Mouse (Mus musculus): ENCODE data around the gene Irf3.

DNA sequence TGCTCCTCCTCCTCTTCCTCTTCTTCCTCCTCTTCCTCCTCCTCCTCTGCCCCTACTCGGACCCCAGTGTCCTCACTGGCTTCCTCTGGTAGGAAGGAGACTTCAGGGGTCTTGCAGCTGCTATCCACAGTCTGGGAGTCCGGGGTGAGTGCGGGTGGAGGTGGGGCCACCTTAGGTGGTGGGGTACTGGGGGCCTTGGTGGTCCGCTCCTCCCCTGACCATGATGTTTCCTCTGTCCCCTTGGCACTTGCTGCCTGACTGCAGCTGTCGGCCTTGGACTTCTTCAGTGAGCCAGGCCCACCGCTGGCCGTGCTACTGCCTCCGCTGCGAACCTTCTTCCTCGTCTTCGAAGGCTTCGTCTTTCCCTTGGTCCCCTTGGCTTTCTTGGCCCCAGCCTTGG, 9.1 kb downstream of the Irf3 start:
- no peak for TF ChIP-seq CTCF (IDR thresholded peaks at IDR 0.05; ENCODE audit: control insufficient read depth, insufficient read depth, insufficient replicate concordance, low read depth, low read length)
- TF ChIP-seq POLR2A (IDR thresholded peaks at IDR 0.05; ENCODE audit: control insufficient read depth, low read depth, low read length), result no peak
